Mouse (Mus musculus) kidney, embryonic 14.5 days (tissue): ENCODE results near the gene Atp1a2. TPM values are rescaled to one million over a fixed set of nuclear protein-coding genes. Genes with fewer than 3 reads are reported as not detected.

ENCODE experiments used
- ATAC-seq: fragments of 200-750 bp; cut with Nextera tagmentation; 2 replicates; pipeline ENCODE4 v1.8.0; 2017; ENCODE audit warnings: moderate number of reproducible peaks, mild to moderate bottlenecking, moderate TSS enrichment, moderate library complexity; ENCODE audit not compliant: low FRiP score, low TSS enrichment
- H3K27ac ChIP-seq: fragments of 300-500 bp; sonication (generic); 2 replicates; pipeline ENCODE4 v1.5.1; 2014; ENCODE audit warnings: low read depth, mild to moderate bottlenecking, low read length, moderate library complexity, mixed read lengths
- H3K27me3 ChIP-seq: fragments of 300-500 bp; sonication (generic); 2 replicates; pipeline ENCODE4 v1.6.1; 2014; ENCODE audit warnings: mild to moderate bottlenecking, low read length; ENCODE audit not compliant: control insufficient read depth, insufficient read depth
- H3K36me3 ChIP-seq: fragments of 300-500 bp; sonication (generic); 2 replicates; pipeline ENCODE4 v1.6.1; 2014; ENCODE audit warnings: low read length, mixed read lengths; ENCODE audit not compliant: control insufficient read depth, insufficient read depth
- H3K4me1 ChIP-seq: fragments of 300-500 bp; sonication (generic); 2 replicates; pipeline ENCODE4 v1.6.1; 2014; ENCODE audit warnings: low read length, mixed read lengths; ENCODE audit not compliant: control insufficient read depth, insufficient read depth
- H3K4me2 ChIP-seq: fragments of 300-500 bp; sonication (generic); replicated peaks from 2 replicates; pipeline ENCODE4 v1.6.1; 2014; ENCODE audit warnings: low read depth, mild to moderate bottlenecking, low read length
- H3K4me3 ChIP-seq: fragments of 300-500 bp; sonication (generic); 2 replicates; pipeline ENCODE4 v1.5.1; 2014; ENCODE audit warnings: mild to moderate bottlenecking, low read length
- H3K9ac ChIP-seq: fragments of 300-500 bp; sonication (generic); 2 replicates; pipeline ENCODE4 v1.6.1; 2014; ENCODE audit warnings: low read depth, mild to moderate bottlenecking, low read length, moderate library complexity
- H3K9me3 ChIP-seq: fragments of 300-500 bp; sonication (generic); 2 replicates; pipeline ENCODE4 v1.6.1; 2016; ENCODE audit warnings: low read length; ENCODE audit not compliant: control insufficient read depth
- WGBS: fragments of 180-500 bp; shearing (Covaris S2); extraction: QIAGEN DNeasy Blood & Tissue Kit; methylation state at CpG from one replicate; pipeline ENCODE4 v1.1.7; 2014; 5-methylcytosine and 5-hydroxymethylcytosine counted together
- polyA plus RNA-seq: library from polyadenylated mRNA; unstranded; fragments of >200 nt; fragmentation: Nextera tagmentation; extraction: Ambion mirVana; gene quantifications from 2 replicates; pipeline ENCODE4 v1.2.1, GENCODE M21; 2014

Gene Atp1a2
- polyA plus RNA-seq, 1 experiment from 2014 or later = 0.66 TPM

- Histone ChIP-seq H3K36me3 (no peaks in the 10 kb centered on the region), H3K27ac (no peak overlapping the region), H3K4me2 (no peak overlapping the region), H3K9ac (no peak overlapping the region), H3K4me3 (no peak overlapping the region), H3K4me1 (peaks cover 4% of the 10 kb centered on the region; the same call in 1 of the 2 replicates), H3K9me3 (no peaks in the 10 kb centered on the region), H3K27me3 (peaks cover 15% of the 10 kb centered on the region; the same call in 1 of the 2 replicates)
- no peak for ATAC-seq
- WGBS = 44% methylated on average over 2 of the region's 2 CpGs
Observed at GRCm38 (mm10) chr1:172337411-172338185, 39.7 kb upstream of the Atp1a2 start.

- H3K27me3 ChIP-seq = peaks cover 8% of the 10 kb centered on the region; the same call in 1 of the 2 replicates
- H3K36me3 ChIP-seq = no peaks in the 10 kb centered on the region
- H3K4me3 ChIP-seq = no peak overlapping the region
- no peak overlapping the region for H3K9ac ChIP-seq
- peaks cover 4% of the 10 kb centered on the region; the same call in 1 of the 2 replicates for H3K4me1 ChIP-seq
- no peak overlapping the region for H3K4me2 ChIP-seq
- no peak for ATAC-seq
- 72% methylated on average over 15 of the region's 15 CpGs for WGBS
- no peaks in the 10 kb centered on the region for H3K9me3 ChIP-seq
- H3K27ac ChIP-seq = no peak overlapping the region
Observed at GRCm38 (mm10) chr1:172335804-172336203, 37.9 kb upstream of the Atp1a2 start.

- peak; percentile 68; the same call in 1 of the 2 replicates for ATAC-seq
- peaks cover 18% of the 10 kb centered on the region for H3K27me3 ChIP-seq
- no peak overlapping the region for H3K27ac ChIP-seq
- H3K4me2 ChIP-seq = no peak overlapping the region
- H3K9ac ChIP-seq = no peak overlapping the region
- whole genome bisulfite sequencing = 18% methylated on average over 3 of the region's 3 CpGs
- no peaks in the 10 kb centered on the region for H3K36me3 ChIP-seq
- H3K4me3 ChIP-seq = no peak overlapping the region
- no peaks in the 10 kb centered on the region for H3K9me3 ChIP-seq
- no peaks in the 10 kb centered on the region for H3K4me1 ChIP-seq
Observed at GRCm38 (mm10) chr1:172333512-172333911, 35.6 kb upstream of the Atp1a2 start.

GRCm38 (mm10) chr1:172332925-172333324 is 35.1 kb upstream of the Atp1a2 start:
- no peak overlapping the region for H3K9ac ChIP-seq
- no peaks in the 10 kb centered on the region for H3K9me3 ChIP-seq
- WGBS = 81% methylated on average over 2 of the region's 2 CpGs
- no peaks in the 10 kb centered on the region for H3K36me3 ChIP-seq
- no peak overlapping the region for H3K27ac ChIP-seq
- H3K27me3 ChIP-seq = peaks cover 22% of the 10 kb centered on the region
- no peak overlapping the region for H3K4me2 ChIP-seq
- no peak overlapping the region for H3K4me3 ChIP-seq
- ATAC-seq = no peak
- no peaks in the 10 kb centered on the region for H3K4me1 ChIP-seq

GRCm38 (mm10) chr1:172331422-172331947 is 33.6 kb upstream of the Atp1a2 start:
- WGBS = 80% methylated on average over 8 of the region's 8 CpGs
- Histone ChIP-seq H3K27ac (no peak overlapping the region), H3K4me1 (no peaks in the 10 kb centered on the region), H3K9ac (no peak overlapping the region), H3K36me3 (no peaks in the 10 kb centered on the region), H3K9me3 (no peaks in the 10 kb centered on the region), H3K4me3 (no peak overlapping the region), H3K4me2 (no peak overlapping the region), H3K27me3 (peaks cover 27% of the 10 kb centered on the region)
- ATAC-seq = no peak

- Histone ChIP-seq H3K4me1 (no peaks in the 10 kb centered on the region), H3K4me2 (no peak overlapping the region), H3K27ac (no peak overlapping the region), H3K9me3 (no peaks in the 10 kb centered on the region), H3K4me3 (no peak overlapping the region), H3K27me3 (peaks cover 44% of the 10 kb centered on the region), H3K36me3 (no peaks in the 10 kb centered on the region), H3K9ac (no peak overlapping the region)
- no peak for ATAC-seq
- WGBS = 63% methylated on average over 6 of the region's 6 CpGs
Observed at GRCm38 (mm10) chr1:172329616-172330015, 31.8 kb upstream of the Atp1a2 start.

GRCm38 (mm10) chr1:172329131-172329530 is 31.3 kb upstream of the Atp1a2 start, which contains the start of gene Kcnj9:
Kcnj9 (minus strand) TSS chr1:172329318.
- no peak within 1 kb of the TSS for H3K4me2 ChIP-seq

GRCm38 (mm10) chr1:172328461-172328860 is 30.6 kb upstream of the Atp1a2 start:
- WGBS = 73% methylated on average over 7 of the region's 7 CpGs
- no peak for ATAC-seq
- H3K27me3 ChIP-seq = peaks cover 44% of the 10 kb centered on the region
- no peak overlapping the region for H3K4me3 ChIP-seq
- H3K4me2 ChIP-seq = no peak overlapping the region
- no peak overlapping the region for H3K9ac ChIP-seq
- H3K27ac ChIP-seq = no peak overlapping the region
- H3K9me3 ChIP-seq = no peaks in the 10 kb centered on the region
- no peaks in the 10 kb centered on the region for H3K4me1 ChIP-seq
- H3K36me3 ChIP-seq = no peaks in the 10 kb centered on the region

More at GRCm38 (mm10) chr1:172329131-172329530, 31.3 kb upstream of the Atp1a2 start, which contains the start of gene Kcnj9:
- Histone ChIP-seq H3K27ac (no peak within 1 kb of the TSS), H3K9ac (no peak within 1 kb of the TSS), H3K36me3 (no peaks in the 10 kb centered on the region), H3K4me1 (no peaks in the 10 kb centered on the region), H3K4me3 (no peak within 1 kb of the TSS), H3K27me3 (peaks cover 44% of the 10 kb centered on the region), H3K9me3 (no peaks in the 10 kb centered on the region)
- 35% methylated on average over 9 of the region's 9 CpGs for whole genome bisulfite sequencing
- ATAC-seq = no peak

- no peak overlapping the region for H3K9ac ChIP-seq
- no peak overlapping the region for H3K27ac ChIP-seq
- WGBS = 77% methylated on average over 3 of the region's 3 CpGs
- no peak overlapping the region for H3K4me2 ChIP-seq
- H3K27me3 ChIP-seq = peaks cover 44% of the 10 kb centered on the region
- no peaks in the 10 kb centered on the region for H3K36me3 ChIP-seq
- no peak for ATAC-seq
- no peaks in the 10 kb centered on the region for H3K9me3 ChIP-seq
- no peak overlapping the region for H3K4me3 ChIP-seq
- H3K4me1 ChIP-seq = no peaks in the 10 kb centered on the region
Observed at GRCm38 (mm10) chr1:172328041-172328440, 30.2 kb upstream of the Atp1a2 start.
